Mouse (Mus musculus) erythroblast, embryonic 14.5 days (primary cell): ENCODE results near the gene Mybpc1.

ENCODE experiments used
- GATA1 ChIP-seq: IDR thresholded peaks from 2 replicates; pipeline ENCODE4 v1.6.1; 2012; ENCODE audit warnings: low read length, inconsistent platforms, mixed read lengths
- TAL1 ChIP-seq: IDR thresholded peaks from 3 replicates; pipeline ENCODE4 v1.6.1; 2012; ENCODE audit warnings: low read length, inconsistent platforms, mixed read lengths

DNA sequence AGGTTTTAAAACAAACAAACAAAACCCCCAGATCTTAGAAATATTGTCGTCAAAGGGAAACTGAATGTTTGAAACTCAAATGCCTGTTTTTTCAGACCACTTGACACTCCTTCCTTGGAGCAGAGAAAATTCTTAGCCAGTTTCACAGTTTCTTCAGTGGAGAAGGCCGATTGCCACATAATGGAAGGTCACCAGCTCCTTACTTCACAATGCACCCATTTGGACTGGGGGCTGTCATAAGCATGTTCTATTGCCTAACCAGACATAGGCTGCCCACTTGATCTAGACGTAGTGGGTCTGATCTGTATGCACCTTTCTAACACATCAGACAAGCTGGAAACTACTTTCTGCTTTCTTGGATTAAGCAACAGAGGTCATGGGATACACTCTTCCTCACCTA lies 100.5 kb downstream of the Mybpc1 start:
- no peak for TF ChIP-seq GATA1
- TF ChIP-seq TAL1: no peak
